Mouse (Mus musculus): ENCODE data around the gene Kat2b. TPM values are rescaled to one million over a fixed set of nuclear protein-coding genes. Genes with fewer than 3 reads are reported as not detected.
"Not testable (repeated sequence)": the region's sequence is repeated elsewhere in the genome, so short reads cannot be mapped to it uniquely, and the experiment has no call there.

Gene Kat2b
- polyA plus RNA-seq, 1 experiment = 2.4 TPM

DNA sequence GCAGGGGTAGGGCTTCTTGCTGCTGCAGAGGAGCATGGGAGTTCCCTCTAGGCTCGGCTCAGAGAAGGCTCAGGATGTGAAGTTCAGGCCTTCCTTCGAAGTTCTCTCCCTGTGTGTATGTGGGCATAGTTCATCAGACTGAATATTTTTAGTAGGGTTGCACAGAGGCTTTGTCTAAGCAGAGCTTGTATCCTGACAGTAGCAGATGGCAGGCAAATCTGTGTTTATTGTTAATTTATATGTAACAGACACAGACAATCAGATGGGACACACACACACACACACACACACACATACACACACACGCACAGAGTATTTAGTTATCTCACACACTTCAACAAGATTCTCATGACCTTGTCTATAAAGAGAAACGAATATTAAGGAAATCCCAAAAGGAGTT, 87.9 kb downstream of the Kat2b start:
- H3K79me2 ChIP-seq (ENCODE audit: control insufficient read depth, insufficient read depth) = no peaks in the 10 kb centered on the region
- no peaks in the 10 kb centered on the region for H3K27me3 ChIP-seq (ENCODE audit: control insufficient read depth, insufficient read depth, insufficient read length)
- H3K79me3 ChIP-seq (ENCODE audit: low read depth) = no peaks in the 10 kb centered on the region
- H3K4me3 ChIP-seq (ENCODE audit: insufficient read depth, poor library complexity, severe bottlenecking) = no peak overlapping the region
- TF ChIP-seq USF1 (IDR thresholded peaks at IDR 0.05; ENCODE audit: low read depth) (no peak), MYOD1 (IDR thresholded peaks at IDR 0.05; ENCODE audit: control insufficient read depth, insufficient read length, low read depth) (no peak), MAX (IDR thresholded peaks at IDR 0.05) (no peak), MYOG (IDR thresholded peaks at IDR 0.05; ENCODE audit: control insufficient read depth, extremely low read depth, insufficient read length) (no peak), CEBPB (IDR thresholded peaks at IDR 0.05; ENCODE audit: low read depth) (no peak), FOSL1 (IDR thresholded peaks at IDR 0.05; ENCODE audit: insufficient read depth, low read length, poor library complexity, severe bottlenecking) (no peak)
- H3ac ChIP-seq (ENCODE audit: control insufficient read depth, insufficient read length, low read depth) = no peak overlapping the region
- peaks cover 5% of the 10 kb centered on the region for H3K36me3 ChIP-seq (ENCODE audit: control insufficient read depth, insufficient read depth)

DNA sequence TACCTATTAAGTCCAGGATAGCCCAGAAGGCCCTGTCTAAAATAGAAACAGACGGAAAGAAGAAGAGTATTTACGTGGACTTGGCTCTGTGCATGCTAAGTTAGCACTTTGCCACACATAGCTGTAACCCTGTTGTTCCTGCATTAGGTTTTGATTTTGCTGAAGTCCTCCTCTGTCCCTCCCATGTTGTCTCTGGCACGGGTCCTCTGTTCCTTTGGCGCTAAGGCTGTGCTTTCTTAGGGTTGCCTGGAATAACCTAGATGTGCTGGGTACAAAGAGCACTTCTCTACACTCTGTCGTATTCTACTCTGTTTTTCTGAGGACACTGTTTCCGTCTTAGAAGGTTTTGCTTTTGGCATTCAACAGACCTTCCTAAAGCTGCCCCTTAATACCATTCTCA, 88.4 kb downstream of the Kat2b start:
- H3K27me3 ChIP-seq (ENCODE audit: control insufficient read depth, insufficient read depth, insufficient read length) = no peaks in the 10 kb centered on the region
- H3ac ChIP-seq (ENCODE audit: control insufficient read depth, insufficient read length, low read depth) = no peak overlapping the region
- H3K4me3 ChIP-seq (ENCODE audit: insufficient read depth, poor library complexity, severe bottlenecking) = no peak overlapping the region
- no peaks in the 10 kb centered on the region for H3K79me2 ChIP-seq (ENCODE audit: control insufficient read depth, insufficient read depth)
- no peak for TF ChIP-seq CEBPB (IDR thresholded peaks at IDR 0.05; ENCODE audit: low read depth)
- no peak for TF ChIP-seq MYOG (IDR thresholded peaks at IDR 0.05; ENCODE audit: control insufficient read depth, extremely low read depth, insufficient read length)
- H3K36me3 ChIP-seq (ENCODE audit: control insufficient read depth, insufficient read depth) = peaks cover 5% of the 10 kb centered on the region
- no peaks in the 10 kb centered on the region for H3K79me3 ChIP-seq (ENCODE audit: low read depth)

DNA sequence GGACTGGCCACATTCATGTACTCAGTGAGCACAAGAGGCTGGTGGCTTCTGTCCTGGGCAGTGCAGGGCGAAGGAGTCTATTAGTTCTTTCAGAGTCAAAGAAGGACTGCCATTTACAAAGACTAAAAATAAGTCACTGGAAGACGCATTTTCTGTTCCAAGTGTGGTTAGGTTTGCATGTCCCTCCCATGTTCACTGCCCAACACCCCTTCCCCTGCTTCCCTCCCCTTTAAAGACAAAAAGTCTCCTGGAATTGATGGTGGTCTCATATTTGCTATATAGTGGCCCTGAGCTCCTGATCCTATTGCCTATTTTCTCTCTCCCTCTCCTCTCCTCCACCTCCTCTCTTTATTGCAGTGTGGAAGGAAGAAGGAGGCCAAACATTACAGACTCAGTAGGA, 89.3 kb downstream of the Kat2b start:
- H3ac ChIP-seq (ENCODE audit: control insufficient read depth, insufficient read length, low read depth) = no peak overlapping the region
- H3K4me3 ChIP-seq (ENCODE audit: insufficient read depth, poor library complexity, severe bottlenecking) = no peak overlapping the region
- no peak for TF ChIP-seq MYOG (IDR thresholded peaks at IDR 0.05; ENCODE audit: control insufficient read depth, extremely low read depth, insufficient read length)
- no peak for TF ChIP-seq FOSL1 (IDR thresholded peaks at IDR 0.05; ENCODE audit: insufficient read depth, low read length, poor library complexity, severe bottlenecking)
- H3K27me3 ChIP-seq (ENCODE audit: control insufficient read depth, insufficient read depth, insufficient read length) = no peaks in the 10 kb centered on the region
- no peaks in the 10 kb centered on the region for H3K79me3 ChIP-seq (ENCODE audit: low read depth)
- H3K79me2 ChIP-seq (ENCODE audit: control insufficient read depth, insufficient read depth) = no peaks in the 10 kb centered on the region
- peaks cover 5% of the 10 kb centered on the region for H3K36me3 ChIP-seq (ENCODE audit: control insufficient read depth, insufficient read depth)

DNA sequence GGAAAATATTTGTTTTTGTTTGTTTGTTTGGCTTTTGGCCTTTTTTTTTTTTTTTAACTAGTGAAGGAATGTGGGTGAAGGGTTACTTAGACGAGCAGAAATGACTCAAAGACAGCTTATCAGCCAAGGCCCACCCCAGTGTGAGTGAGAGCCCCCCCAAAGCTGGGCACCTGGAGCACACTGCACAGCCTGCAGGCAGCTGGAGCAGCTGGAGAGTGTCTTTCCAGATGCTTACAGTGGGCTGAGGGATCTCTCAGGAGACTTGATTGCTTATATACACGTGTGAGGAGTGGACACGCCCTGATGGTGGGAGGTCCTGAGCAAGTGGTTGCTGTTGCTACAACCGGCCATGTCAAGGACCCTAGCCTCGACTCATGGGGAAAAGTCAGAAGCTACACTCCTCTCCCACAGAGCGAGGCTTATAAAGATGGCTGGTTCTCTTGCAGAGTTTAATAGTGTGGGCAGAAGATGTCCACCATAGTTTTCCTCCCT, 89.8 kb downstream of the Kat2b start:
- no peak overlapping the region for H3K4me3 ChIP-seq (ENCODE audit: insufficient read depth, poor library complexity, severe bottlenecking)
- no peak for TF ChIP-seq MYOG (IDR thresholded peaks at IDR 0.05; ENCODE audit: control insufficient read depth, extremely low read depth, insufficient read length)
- TF ChIP-seq FOSL1 (IDR thresholded peaks at IDR 0.05; ENCODE audit: insufficient read depth, low read length, poor library complexity, severe bottlenecking) = no peak
- no peak for TF ChIP-seq MAX (IDR thresholded peaks at IDR 0.05)
- TF ChIP-seq USF1 (IDR thresholded peaks at IDR 0.05; ENCODE audit: low read depth) = no peak
- no peak for TF ChIP-seq CTCF (IDR thresholded peaks at IDR 0.05; ENCODE audit: control insufficient read depth, insufficient read depth, insufficient read length)
- TF ChIP-seq MYOD1 (IDR thresholded peaks at IDR 0.05; ENCODE audit: control insufficient read depth, insufficient read length, low read depth) = no peak
- no peak for TF ChIP-seq CEBPB (IDR thresholded peaks at IDR 0.05; ENCODE audit: low read depth)
- no peaks in the 10 kb centered on the region for H3K27me3 ChIP-seq (ENCODE audit: control insufficient read depth, insufficient read depth, insufficient read length)
- H3ac ChIP-seq (ENCODE audit: control insufficient read depth, insufficient read length, low read depth) = no peak overlapping the region
- peaks cover 5% of the 10 kb centered on the region for H3K36me3 ChIP-seq (ENCODE audit: control insufficient read depth, insufficient read depth)
- no peaks in the 10 kb centered on the region for H3K79me2 ChIP-seq (ENCODE audit: control insufficient read depth, insufficient read depth)
- H3K79me3 ChIP-seq (ENCODE audit: low read depth) = no peaks in the 10 kb centered on the region

DNA sequence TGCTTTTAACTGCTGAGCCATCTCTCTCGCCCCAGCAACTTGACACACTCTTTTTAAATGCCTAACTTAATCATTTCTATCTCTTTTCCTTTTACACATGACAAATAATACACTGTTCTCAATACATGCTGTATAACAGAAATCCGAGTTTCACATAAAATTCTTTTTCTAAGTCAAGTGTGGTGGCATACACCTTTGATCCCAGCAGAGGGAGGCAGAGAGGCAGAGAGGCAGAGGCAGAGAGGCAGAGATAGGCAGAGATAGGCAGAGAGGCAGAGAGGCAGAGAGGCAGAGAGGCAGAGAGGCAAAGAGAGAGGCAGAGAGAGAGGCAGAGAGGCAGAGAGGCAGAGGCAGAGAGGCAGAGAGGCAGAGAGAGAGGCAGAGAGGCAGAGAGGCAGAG, 90.7 kb downstream of the Kat2b start:
- not testable (repeated sequence) for H3K36me3 ChIP-seq (ENCODE audit: control insufficient read depth, insufficient read depth); H3ac ChIP-seq (ENCODE audit: control insufficient read depth, insufficient read length, low read depth); H3K79me2 ChIP-seq (ENCODE audit: control insufficient read depth, insufficient read depth); H3K79me3 ChIP-seq (ENCODE audit: low read depth); H3K4me3 ChIP-seq (ENCODE audit: insufficient read depth, poor library complexity, severe bottlenecking); H3K27me3 ChIP-seq (ENCODE audit: control insufficient read depth, insufficient read depth, insufficient read length)

DNA sequence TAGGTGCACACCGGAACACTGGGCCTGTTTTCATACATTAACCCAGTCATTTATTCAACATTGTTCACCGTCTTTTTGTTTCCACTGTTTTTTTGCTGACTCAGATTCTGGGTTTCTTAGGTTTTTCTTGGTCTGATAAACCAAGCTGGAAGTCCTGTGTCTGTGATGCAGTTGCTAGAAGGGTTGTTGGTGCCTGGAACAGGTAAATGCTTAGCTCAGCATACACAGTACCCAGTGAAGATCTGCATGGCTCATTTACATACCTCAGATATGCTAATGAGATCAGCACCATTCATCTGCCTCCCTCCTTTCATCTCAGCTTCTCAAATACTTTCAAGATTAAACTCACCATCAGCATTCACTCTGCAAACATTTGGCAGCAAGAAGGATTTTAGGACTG, 92.0 kb downstream of the Kat2b start:
- H3ac ChIP-seq (ENCODE audit: control insufficient read depth, insufficient read length, low read depth) = no peak overlapping the region
- TF ChIP-seq CEBPB (IDR thresholded peaks at IDR 0.05; ENCODE audit: low read depth) = no peak
- no peak for TF ChIP-seq MYOD1 (IDR thresholded peaks at IDR 0.05; ENCODE audit: control insufficient read depth, insufficient read length, low read depth)
- no peak for TF ChIP-seq MAX (IDR thresholded peaks at IDR 0.05)
- no peak for TF ChIP-seq MYOG (IDR thresholded peaks at IDR 0.05; ENCODE audit: control insufficient read depth, extremely low read depth, insufficient read length)
- no peak for TF ChIP-seq FOSL1 (IDR thresholded peaks at IDR 0.05; ENCODE audit: insufficient read depth, low read length, poor library complexity, severe bottlenecking)
- TF ChIP-seq CTCF (IDR thresholded peaks at IDR 0.05; ENCODE audit: control insufficient read depth, insufficient read depth, insufficient read length) = no peak
- TF ChIP-seq USF1 (IDR thresholded peaks at IDR 0.05; ENCODE audit: low read depth) = no peak

More for the DNA sequence above, 92.0 kb downstream of the Kat2b start:
- Histone ChIP-seq H3K79me3 (ENCODE audit: low read depth) (no peaks in the 10 kb centered on the region), H3K4me3 (ENCODE audit: insufficient read depth, poor library complexity, severe bottlenecking) (no peak overlapping the region), H3K79me2 (ENCODE audit: control insufficient read depth, insufficient read depth) (no peaks in the 10 kb centered on the region), H3K36me3 (ENCODE audit: control insufficient read depth, insufficient read depth) (peaks cover 5% of the 10 kb centered on the region), H3K27me3 (ENCODE audit: control insufficient read depth, insufficient read depth, insufficient read length) (no peaks in the 10 kb centered on the region)

Measured in C2C12 (cell line).